Mouse (Mus musculus) forebrain, embryonic 16.5 days (tissue): ENCODE results near the gene Ifitm10. TPM values are rescaled to one million over a fixed set of nuclear protein-coding genes. Genes with fewer than 3 reads are reported as not detected.

ENCODE experiments used
- ATAC-seq: fragments of 200-750 bp; cut with Nextera tagmentation; 2 replicates; pipeline ENCODE4 v1.8.0; 2017; ENCODE audit warnings: mild to moderate bottlenecking, moderate library complexity
- H3K27ac ChIP-seq: fragments of 300-500 bp; sonication (generic); 2 replicates; pipeline ENCODE4 v1.5.1; 2014; ENCODE audit warnings: low read length, control low read depth
- H3K27me3 ChIP-seq: fragments of 300-500 bp; sonication (generic); replicated peaks from 2 replicates; pipeline ENCODE4 v1.6.1; 2014; ENCODE audit warnings: low read length; ENCODE audit not compliant: control insufficient read depth, insufficient read depth
- H3K36me3 ChIP-seq: fragments of 300-500 bp; sonication (generic); 2 replicates; pipeline ENCODE4 v1.6.1; 2014; ENCODE audit not compliant: control insufficient read depth, insufficient read depth
- H3K4me1 ChIP-seq: fragments of 300-500 bp; sonication (generic); replicated peaks from 2 replicates; pipeline ENCODE4 v1.6.1; 2014; ENCODE audit warnings: low read length; ENCODE audit not compliant: control insufficient read depth, insufficient read depth
- H3K4me2 ChIP-seq: fragments of 300-500 bp; sonication (generic); 2 replicates; pipeline ENCODE4 v1.6.1; 2014; ENCODE audit warnings: mild to moderate bottlenecking, low read length, control low read depth
- H3K4me3 ChIP-seq: fragments of 300-500 bp; sonication (generic); replicated peaks from 2 replicates; pipeline ENCODE4 v1.5.1; 2014; ENCODE audit warnings: mild to moderate bottlenecking, low read length, control low read depth
- H3K9ac ChIP-seq: fragments of 300-500 bp; sonication (generic); replicated peaks from 2 replicates; pipeline ENCODE4 v1.6.1; 2014; ENCODE audit warnings: low read depth, low read length, control low read depth
- H3K9me3 ChIP-seq: fragments of 300-500 bp; sonication (generic); 2 replicates; pipeline ENCODE4 v1.6.1; 2016; ENCODE audit warnings: low read length; ENCODE audit not compliant: control insufficient read depth
- WGBS: fragments of 180-500 bp; shearing (Covaris S2); extraction: QIAGEN DNeasy Blood & Tissue Kit; methylation state at CpG from one replicate; pipeline ENCODE4 v1.1.7; 2014; 5-methylcytosine and 5-hydroxymethylcytosine counted together
- polyA plus RNA-seq: library from polyadenylated mRNA; unstranded; fragments of >200 nt; fragmentation: Nextera tagmentation; extraction: Ambion mirVana; gene quantifications from 2 replicates; pipeline ENCODE4 v1.2.1, GENCODE M21; 2015

The Ifitm10 gene
- polyA plus RNA-seq, 1 experiment from 2014 or later = 3.8 TPM

- H3K4me1 ChIP-seq = peaks cover 17% of the 10 kb centered on the region
- peaks cover 22% of the 10 kb centered on the region for H3K36me3 ChIP-seq
- H3K4me2 ChIP-seq = peak overlapping the region; percentile 89
- H3K27ac ChIP-seq = no peak overlapping the region
- WGBS = 70% methylated on average over 6 of the region's 6 CpGs
- H3K9me3 ChIP-seq = no peaks in the 10 kb centered on the region
- peak overlapping the region; percentile 84 for H3K4me3 ChIP-seq
- H3K27me3 ChIP-seq = no peaks in the 10 kb centered on the region
- H3K9ac ChIP-seq = peak overlapping the region; percentile 86
- ATAC-seq = no peak
Observed at GRCm38 (mm10) chr7:142386621-142387201, 13.2 kb upstream of the Ifitm10 start.

GRCm38 (mm10) chr7:142385742-142386403, 12.3 kb upstream of the Ifitm10 start:
- no peak overlapping the region for H3K27ac ChIP-seq
- peak overlapping the region; percentile 89 for H3K4me2 ChIP-seq
- H3K4me3 ChIP-seq = no peak overlapping the region
- H3K4me1 ChIP-seq = peaks cover 17% of the 10 kb centered on the region
- no peaks in the 10 kb centered on the region for H3K27me3 ChIP-seq
- ATAC-seq = no peak
- no peaks in the 10 kb centered on the region for H3K9me3 ChIP-seq
- peaks cover 27% of the 10 kb centered on the region for H3K36me3 ChIP-seq
- H3K9ac ChIP-seq = no peak overlapping the region
- 92% methylated on average over 3 of the region's 3 CpGs for WGBS

- H3K9me3 ChIP-seq = no peaks in the 10 kb centered on the region
- WGBS = 89% methylated on average over 10 of the region's 10 CpGs
- peaks cover 17% of the 10 kb centered on the region for H3K4me1 ChIP-seq
- ATAC-seq = no peak
- no peaks in the 10 kb centered on the region for H3K27me3 ChIP-seq
- no peak overlapping the region for H3K4me3 ChIP-seq
- H3K36me3 ChIP-seq = peaks cover 34% of the 10 kb centered on the region
- no peak overlapping the region for H3K9ac ChIP-seq
- H3K27ac ChIP-seq = no peak overlapping the region
- no peak overlapping the region for H3K4me2 ChIP-seq
Observed at GRCm38 (mm10) chr7:142384306-142384705, 10.8 kb upstream of the Ifitm10 start.

DNA sequence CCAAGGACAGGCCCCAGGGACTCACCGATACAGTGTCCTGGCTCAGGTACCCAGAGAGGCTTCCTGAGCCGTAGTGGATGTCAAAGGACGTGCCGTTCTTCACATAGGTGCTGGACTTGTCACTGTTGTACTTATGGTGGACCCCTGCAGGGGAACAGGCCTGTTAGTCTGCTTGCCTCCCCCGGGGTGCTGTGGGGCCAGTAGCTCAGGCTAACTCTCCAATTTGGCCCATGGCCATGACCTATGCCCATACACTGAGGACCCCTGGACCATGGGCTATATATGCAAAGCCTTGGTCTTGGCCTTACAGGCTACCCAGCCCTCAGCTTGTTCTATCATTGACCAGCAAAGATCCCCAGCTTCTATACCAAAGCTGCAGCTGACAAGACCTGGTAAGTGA, 9.0 kb upstream of the Ifitm10 start, which contains the start of gene Gm49369:
Gene Gm49369 (minus strand): TSS at position 101 of the 400 bp plus-strand sequence.
- no peaks in the 10 kb centered on the region for H3K9me3 ChIP-seq
- H3K36me3 ChIP-seq = peaks cover 46% of the 10 kb centered on the region
- no peaks in the 10 kb centered on the region for H3K27me3 ChIP-seq
- H3K4me3 ChIP-seq = no peak within 1 kb of the TSS
- no peak for ATAC-seq
- H3K9ac ChIP-seq = no peak within 1 kb of the TSS
- no peak within 1 kb of the TSS for H3K27ac ChIP-seq
- WGBS = 97% methylated on average over 5 of the region's 5 CpGs
- H3K4me1 ChIP-seq = peaks cover 15% of the 10 kb centered on the region
- H3K4me2 ChIP-seq = no peak within 1 kb of the TSS

DNA sequence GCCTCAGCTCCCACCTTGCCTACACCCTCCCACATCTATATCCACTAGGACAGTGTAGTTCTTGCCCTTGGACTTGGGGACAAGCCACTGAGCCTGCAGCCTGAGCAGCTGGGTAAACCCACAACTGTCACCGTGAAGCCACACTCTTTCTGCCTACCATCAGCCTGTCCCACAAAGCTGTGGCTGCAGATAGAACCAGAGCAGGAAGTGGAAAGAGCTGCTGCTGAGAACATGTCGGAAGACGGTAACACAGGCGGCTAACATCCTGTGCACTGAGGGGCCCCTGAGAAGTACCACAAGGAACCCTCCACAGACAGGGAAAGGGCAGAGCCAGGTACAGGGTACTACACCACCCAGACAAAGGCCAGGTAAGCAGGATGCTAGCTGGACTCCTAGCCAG, 7.6 kb upstream of the Ifitm10 start:
- H3K9me3 ChIP-seq = no peaks in the 10 kb centered on the region
- no peak overlapping the region for H3K4me2 ChIP-seq
- no peak for ATAC-seq
- peaks cover 54% of the 10 kb centered on the region for H3K36me3 ChIP-seq
- H3K4me3 ChIP-seq = no peak overlapping the region
- 96% methylated on average over 4 of the region's 4 CpGs for WGBS
- H3K4me1 ChIP-seq = peaks cover 5% of the 10 kb centered on the region
- no peak overlapping the region for H3K27ac ChIP-seq
- H3K27me3 ChIP-seq = no peaks in the 10 kb centered on the region
- no peak overlapping the region for H3K9ac ChIP-seq

GRCm38 (mm10) chr7:142379186-142379585, 5.6 kb upstream of the Ifitm10 start:
- WGBS = 90% methylated on average over 6 of the region's 6 CpGs

DNA sequence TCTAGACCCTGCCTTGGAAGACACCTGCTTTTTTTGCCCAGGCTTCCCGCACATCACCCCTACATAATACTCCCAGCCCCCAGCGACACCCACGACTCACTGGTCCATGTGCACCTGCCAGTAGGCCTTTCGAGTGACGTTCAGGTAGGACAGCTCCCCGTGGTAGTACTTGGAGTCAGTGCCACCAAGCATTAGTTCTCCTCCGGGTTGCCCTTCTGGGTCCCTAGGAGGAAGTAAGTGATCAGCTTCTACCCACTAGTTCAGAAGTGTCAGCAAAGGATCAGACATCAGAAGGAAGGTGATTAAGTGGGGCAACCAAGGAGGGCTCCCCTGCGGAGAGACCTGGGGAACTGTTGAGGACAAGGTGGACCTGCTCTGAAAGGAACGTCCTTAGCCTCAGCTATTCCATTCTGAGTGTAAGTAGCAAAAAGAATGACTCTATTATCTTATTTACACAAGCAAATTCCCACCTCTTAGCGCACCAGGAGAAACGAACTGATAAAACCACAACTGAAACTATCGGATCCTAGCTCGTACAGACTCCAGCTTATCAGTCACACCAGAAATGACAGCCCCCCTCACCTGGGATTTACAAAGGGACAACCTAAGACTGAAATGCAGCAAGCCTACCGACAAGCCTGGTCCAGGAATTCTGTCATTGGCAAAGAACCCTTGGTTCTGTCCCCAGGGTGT, 3.8 kb upstream of the Ifitm10 start:
- H3K4me1 ChIP-seq = no peaks in the 10 kb centered on the region; the same call in 1 of the 2 replicates
- H3K27ac ChIP-seq = no peak overlapping the region
- H3K9ac ChIP-seq = no peak overlapping the region
- peaks cover 45% of the 10 kb centered on the region for H3K36me3 ChIP-seq
- WGBS = 92% methylated on average over 14 of the region's 14 CpGs
- no peak overlapping the region for H3K4me2 ChIP-seq
- H3K4me3 ChIP-seq = no peak overlapping the region
- H3K27me3 ChIP-seq = peaks cover 7% of the 10 kb centered on the region
- ATAC-seq = no peak
- H3K9me3 ChIP-seq = no peaks in the 10 kb centered on the region

More at GRCm38 (mm10) chr7:142379186-142379585, 5.6 kb upstream of the Ifitm10 start:
- Histone ChIP-seq H3K4me2 (no peak overlapping the region), H3K9ac (no peak overlapping the region), H3K36me3 (peaks cover 53% of the 10 kb centered on the region), H3K4me3 (no peak overlapping the region), H3K4me1 (no peaks in the 10 kb centered on the region), H3K27me3 (no peaks in the 10 kb centered on the region), H3K9me3 (no peaks in the 10 kb centered on the region), H3K27ac (no peak overlapping the region)
- no peak for ATAC-seq

DNA sequence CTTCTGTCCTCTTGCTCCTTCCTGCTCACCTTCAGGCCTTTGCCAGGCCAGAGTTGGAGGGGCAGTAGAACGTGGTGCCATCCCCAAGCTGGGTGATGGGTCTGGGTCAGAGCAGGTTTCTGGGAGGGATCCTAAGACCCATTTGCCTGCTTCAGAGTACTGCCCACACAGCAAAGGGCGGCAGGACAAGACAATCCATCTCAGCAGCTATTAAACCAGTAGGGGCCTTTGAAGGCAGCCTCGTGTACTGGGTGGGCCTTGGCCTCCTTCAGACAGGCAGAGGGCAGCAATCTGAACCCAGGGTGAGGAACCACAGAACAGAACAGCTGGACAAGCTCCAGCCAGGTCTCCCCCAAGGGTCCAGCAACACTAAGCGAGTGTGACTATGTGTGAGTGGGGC, 2.5 kb upstream of the Ifitm10 start:
- ATAC-seq = no peak
- no peaks in the 10 kb centered on the region for H3K9me3 ChIP-seq
- no peak overlapping the region for H3K9ac ChIP-seq
- H3K4me2 ChIP-seq = no peak overlapping the region
- peaks cover 33% of the 10 kb centered on the region for H3K36me3 ChIP-seq
- no peak overlapping the region for H3K27ac ChIP-seq
- WGBS = 82% methylated on average over 4 of the region's 4 CpGs
- H3K4me3 ChIP-seq = no peak overlapping the region
- H3K4me1 ChIP-seq = peaks cover 13% of the 10 kb centered on the region
- H3K27me3 ChIP-seq = peaks cover 18% of the 10 kb centered on the region

DNA sequence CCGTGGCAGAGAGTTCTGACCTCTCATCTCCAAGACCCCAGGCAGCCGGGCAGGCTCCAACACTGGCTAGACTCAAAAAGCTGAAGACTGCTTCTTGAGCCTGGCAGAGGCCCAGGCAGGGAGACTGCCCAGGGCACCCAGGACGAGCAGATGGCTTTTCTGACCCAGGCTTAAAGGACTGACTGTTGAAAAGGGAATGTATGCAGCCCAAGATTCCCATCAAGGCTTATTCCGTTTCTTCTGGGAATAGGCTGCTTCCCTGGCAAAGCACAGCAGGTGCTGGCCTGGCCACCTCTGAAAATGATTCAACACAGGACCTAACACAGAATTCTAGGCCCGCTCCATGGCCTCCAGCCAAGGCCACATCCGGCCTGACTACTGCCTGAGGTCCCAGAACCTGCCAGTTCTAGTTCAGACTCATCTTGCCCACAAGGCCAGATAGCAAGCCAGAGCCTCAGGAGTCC, 1.7 kb upstream of the Ifitm10 start:
- peaks cover 31% of the 10 kb centered on the region for H3K36me3 ChIP-seq
- no peak overlapping the region for H3K9ac ChIP-seq
- WGBS = 76% methylated on average over 6 of the region's 6 CpGs
- peaks cover 15% of the 10 kb centered on the region for H3K4me1 ChIP-seq
- H3K9me3 ChIP-seq = no peaks in the 10 kb centered on the region
- no peak overlapping the region for H3K4me2 ChIP-seq
- no peak for ATAC-seq
- H3K27me3 ChIP-seq = peaks cover 22% of the 10 kb centered on the region
- H3K27ac ChIP-seq = no peak overlapping the region
- no peak overlapping the region for H3K4me3 ChIP-seq
